Mouse (Mus musculus): Measurements from ENCODE around the gene Igdcc4. TPM values are rescaled to one million over a fixed set of nuclear protein-coding genes. Genes with fewer than 3 reads are reported as not detected.

Igdcc4 gene
- polyA plus RNA-seq, 1 experiment: 15.5 TPM

DNA sequence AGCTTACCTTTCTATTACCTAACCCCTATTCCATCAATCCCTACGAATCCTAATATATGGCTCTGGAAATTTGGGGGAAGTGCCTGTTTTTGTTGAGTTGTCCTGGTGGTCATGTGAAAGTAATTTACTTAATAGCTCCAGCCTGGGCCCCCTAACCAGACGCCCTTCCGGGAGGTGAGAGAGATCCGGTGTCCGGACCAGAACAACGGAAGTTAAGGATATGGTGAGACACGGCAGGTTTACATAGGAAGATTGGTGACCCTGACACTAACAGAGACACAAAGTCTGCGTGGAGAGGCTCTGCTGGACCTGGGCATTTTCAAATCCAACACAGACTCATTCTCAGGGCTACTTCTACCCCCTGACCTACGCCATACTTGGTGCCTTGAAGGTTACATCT lies 65.1 kb downstream of the Igdcc4 start:
- Histone ChIP-seq H3K27me3 (ENCODE audit: control insufficient read depth, insufficient read depth, low read length, poor library complexity, severe bottlenecking) (peaks cover 4% of the 10 kb centered on the region; the same call in 1 of the 2 replicates), H3K4me1 (ENCODE audit: control insufficient read depth, insufficient read depth, low read length) (peaks cover 1% of the 10 kb centered on the region), H3K36me3 (ENCODE audit: control insufficient read depth, insufficient read depth, low read length, poor library complexity, severe bottlenecking) (no peaks in the 10 kb centered on the region), H3K27ac (ENCODE audit: insufficient read depth, low read length) (no peak overlapping the region), H3K9me3 (replicated peaks; ENCODE audit: control insufficient read depth, insufficient read depth, low read length, poor library complexity, severe bottlenecking) (peaks cover 3% of the 10 kb centered on the region; the same call in 1 of the 2 replicates), H3K9ac (ENCODE audit: low read depth, poor library complexity, severe bottlenecking) (no peak overlapping the region), H3K4me3 (ENCODE audit: low read depth, low read length) (no peak overlapping the region)
- TF ChIP-seq POLR2A (IDR thresholded peaks at IDR 0.05; ENCODE audit: insufficient read depth, low read length) (no peak), CTCF (IDR thresholded peaks at IDR 0.05; ENCODE audit: low read depth, low read length) (no peak), EP300 (IDR thresholded peaks at IDR 0.05; ENCODE audit: insufficient read depth, low read depth, low read length) (no peak)

- Histone ChIP-seq H3K9me3 (replicated peaks; ENCODE audit: control insufficient read depth, insufficient read depth, low read length, poor library complexity, severe bottlenecking) (peaks cover 3% of the 10 kb centered on the region; the same call in 1 of the 2 replicates), H3K4me3 (ENCODE audit: low read depth, low read length) (no peak overlapping the region), H3K36me3 (ENCODE audit: control insufficient read depth, insufficient read depth, low read length, poor library complexity, severe bottlenecking) (no peaks in the 10 kb centered on the region), H3K27ac (ENCODE audit: insufficient read depth, low read length) (no peak overlapping the region), H3K4me1 (ENCODE audit: control insufficient read depth, insufficient read depth, low read length) (peaks cover 1% of the 10 kb centered on the region), H3K27me3 (ENCODE audit: control insufficient read depth, insufficient read depth, low read length, poor library complexity, severe bottlenecking) (peaks cover 3% of the 10 kb centered on the region; the same call in 1 of the 2 replicates), H3K9ac (ENCODE audit: low read depth, poor library complexity, severe bottlenecking) (no peak overlapping the region)
- no peak for TF ChIP-seq CTCF (IDR thresholded peaks at IDR 0.05; ENCODE audit: low read depth, low read length)
- no peak for TF ChIP-seq POLR2A (IDR thresholded peaks at IDR 0.05; ENCODE audit: insufficient read depth, low read length)
- no peak for TF ChIP-seq EP300 (IDR thresholded peaks at IDR 0.05; ENCODE audit: insufficient read depth, low read depth, low read length)
Observed at GRCm38 (mm10) chr9:65168534-65168933, 67.2 kb downstream of the Igdcc4 start.

DNA sequence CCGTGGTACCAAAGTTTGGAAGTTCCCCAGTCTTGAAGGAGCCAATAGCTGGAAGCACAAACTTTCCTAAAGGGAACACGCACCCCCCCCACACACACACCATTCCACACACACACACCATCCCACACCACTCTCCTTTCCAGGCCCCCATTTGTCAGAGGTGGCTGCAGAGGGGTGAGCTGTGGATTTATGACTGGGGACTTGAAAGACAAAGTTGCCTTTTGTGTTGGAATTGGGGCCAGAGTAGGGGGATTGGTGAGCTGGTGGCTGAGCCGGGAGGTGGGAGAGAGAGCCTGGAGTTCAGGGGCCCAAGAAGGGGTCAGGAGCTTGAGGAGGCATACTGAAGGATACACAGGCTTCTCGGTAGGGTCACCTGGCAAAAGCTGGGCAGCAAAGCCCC lies 67.7 kb downstream of the Igdcc4 start:
- H3K9me3 ChIP-seq (replicated peaks; ENCODE audit: control insufficient read depth, insufficient read depth, low read length, poor library complexity, severe bottlenecking): peaks cover 3% of the 10 kb centered on the region; the same call in 1 of the 2 replicates
- H3K9ac ChIP-seq (ENCODE audit: low read depth, poor library complexity, severe bottlenecking): no peak overlapping the region
- no peak overlapping the region for H3K4me3 ChIP-seq (ENCODE audit: low read depth, low read length)
- no peaks in the 10 kb centered on the region for H3K27me3 ChIP-seq (ENCODE audit: control insufficient read depth, insufficient read depth, low read length, poor library complexity, severe bottlenecking)
- no peaks in the 10 kb centered on the region for H3K36me3 ChIP-seq (ENCODE audit: control insufficient read depth, insufficient read depth, low read length, poor library complexity, severe bottlenecking)
- no peak overlapping the region for H3K27ac ChIP-seq (ENCODE audit: insufficient read depth, low read length)
- TF ChIP-seq POLR2A (IDR thresholded peaks at IDR 0.05; ENCODE audit: insufficient read depth, low read length): no peak
- TF ChIP-seq EP300 (IDR thresholded peaks at IDR 0.05; ENCODE audit: insufficient read depth, low read depth, low read length): no peak
- no peak for TF ChIP-seq CTCF (IDR thresholded peaks at IDR 0.05; ENCODE audit: low read depth, low read length)
- H3K4me1 ChIP-seq (ENCODE audit: control insufficient read depth, insufficient read depth, low read length): peaks cover 1% of the 10 kb centered on the region

DNA sequence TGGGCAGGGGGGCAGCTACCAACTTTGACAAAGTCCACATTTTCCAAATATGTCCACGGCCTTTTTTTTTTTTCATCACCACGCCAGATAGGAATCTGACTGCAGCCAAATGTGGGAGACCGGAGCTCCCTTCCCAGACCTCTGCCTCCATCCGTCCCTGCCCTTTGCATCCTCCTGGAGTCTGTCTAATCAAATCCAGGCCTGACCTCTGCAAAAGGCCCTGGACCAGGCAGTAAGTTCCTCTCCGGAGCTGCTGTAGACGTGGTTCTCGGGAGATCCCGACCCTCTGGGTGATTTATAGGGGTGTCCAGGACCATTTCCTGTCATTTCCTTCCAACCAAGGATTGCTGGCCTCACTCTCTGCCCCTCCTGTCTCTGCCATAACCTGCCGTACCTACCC lies 71.4 kb downstream of the Igdcc4 start:
- Histone ChIP-seq H3K4me1 (ENCODE audit: control insufficient read depth, insufficient read depth, low read length) (peaks cover 11% of the 10 kb centered on the region), H3K9ac (ENCODE audit: low read depth, poor library complexity, severe bottlenecking) (no peak overlapping the region), H3K4me3 (ENCODE audit: low read depth, low read length) (no peak overlapping the region), H3K9me3 (replicated peaks; ENCODE audit: control insufficient read depth, insufficient read depth, low read length, poor library complexity, severe bottlenecking) (no peaks in the 10 kb centered on the region), H3K27ac (ENCODE audit: insufficient read depth, low read length) (no peak overlapping the region), H3K36me3 (ENCODE audit: control insufficient read depth, insufficient read depth, low read length, poor library complexity, severe bottlenecking) (no peaks in the 10 kb centered on the region), H3K27me3 (ENCODE audit: control insufficient read depth, insufficient read depth, low read length, poor library complexity, severe bottlenecking) (no peaks in the 10 kb centered on the region)
- no peak for TF ChIP-seq CTCF (IDR thresholded peaks at IDR 0.05; ENCODE audit: low read depth, low read length)
- no peak for TF ChIP-seq POLR2A (IDR thresholded peaks at IDR 0.05; ENCODE audit: insufficient read depth, low read length)
- TF ChIP-seq EP300 (IDR thresholded peaks at IDR 0.05; ENCODE audit: insufficient read depth, low read depth, low read length): no peak

DNA sequence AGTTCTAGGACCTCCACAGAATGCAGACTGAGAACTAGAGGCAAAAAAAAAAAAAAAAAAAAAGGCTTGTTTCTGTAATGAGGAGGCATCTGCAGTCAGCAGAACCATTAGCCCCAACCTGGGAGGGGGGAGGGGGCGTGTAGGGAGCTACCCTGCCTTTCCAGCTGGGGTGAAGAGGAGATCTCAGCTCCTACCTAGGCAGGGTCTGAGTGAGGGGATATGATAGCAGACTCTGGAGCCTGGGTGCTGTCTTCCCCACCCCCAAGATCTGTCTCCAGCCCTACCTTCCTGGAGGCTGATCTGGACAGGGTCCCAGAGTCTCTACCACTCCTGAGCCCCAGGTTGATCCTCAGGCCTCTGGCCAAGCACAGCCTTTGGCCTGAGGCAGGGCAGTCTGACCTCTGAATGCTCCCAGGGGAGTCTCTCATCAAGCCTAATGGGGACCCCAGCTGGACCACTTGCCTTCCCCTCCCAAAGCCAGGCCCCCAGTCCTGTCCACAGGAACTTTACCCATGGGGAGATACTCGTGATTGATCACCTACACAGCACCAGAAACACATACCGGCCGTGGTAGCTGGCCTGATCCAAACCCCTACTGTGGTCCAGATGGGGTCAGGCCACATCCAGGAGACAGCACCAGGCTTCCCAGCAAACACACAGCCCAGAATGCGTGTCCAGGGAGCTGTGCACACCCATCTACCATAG lies 74.1 kb downstream of the Igdcc4 start:
- no peak overlapping the region for H3K9ac ChIP-seq (ENCODE audit: low read depth, poor library complexity, severe bottlenecking)

More for the DNA sequence above, 74.1 kb downstream of the Igdcc4 start:
- no peaks in the 10 kb centered on the region for H3K9me3 ChIP-seq (replicated peaks; ENCODE audit: control insufficient read depth, insufficient read depth, low read length, poor library complexity, severe bottlenecking)
- TF ChIP-seq EP300 (IDR thresholded peaks at IDR 0.05; ENCODE audit: insufficient read depth, low read depth, low read length) (no peak), POLR2A (IDR thresholded peaks at IDR 0.05; ENCODE audit: insufficient read depth, low read length) (peak; percentile 40)
- H3K36me3 ChIP-seq (ENCODE audit: control insufficient read depth, insufficient read depth, low read length, poor library complexity, severe bottlenecking): no peaks in the 10 kb centered on the region
- peaks cover 14% of the 10 kb centered on the region for H3K4me1 ChIP-seq (ENCODE audit: control insufficient read depth, insufficient read depth, low read length)
- H3K4me3 ChIP-seq (ENCODE audit: low read depth, low read length): no peak overlapping the region
- no peaks in the 10 kb centered on the region for H3K27me3 ChIP-seq (ENCODE audit: control insufficient read depth, insufficient read depth, low read length, poor library complexity, severe bottlenecking)
- no peak overlapping the region for H3K27ac ChIP-seq (ENCODE audit: insufficient read depth, low read length)
